Mouse (Mus musculus) kidney, postnatal 0 days (tissue): ENCODE results near the gene Tulp4. TPM values are rescaled to one million over a fixed set of nuclear protein-coding genes. Genes with fewer than 3 reads are reported as not detected.

Experiments
- ATAC-seq: fragments of 200-750 bp; cut with Nextera tagmentation; replicated peaks from 2 replicates; pipeline ENCODE4 v1.8.0; 2017; ENCODE audit warnings: low read depth, moderate number of reproducible peaks, moderate TSS enrichment, moderate library complexity; ENCODE audit not compliant: low FRiP score
- DNase-seq: peaks from one replicate; pipeline ENCODE4 v3.0.0-alpha.2; 2016; ENCODE audit warnings: low spot score
- H3K27ac ChIP-seq: fragments of 300-500 bp; sonication (generic); 2 replicates; pipeline ENCODE4 v1.5.1; 2014; ENCODE audit warnings: mild to moderate bottlenecking
- H3K27me3 ChIP-seq: fragments of 300-500 bp; sonication (generic); 2 replicates; pipeline ENCODE4 v1.6.1; 2014; ENCODE audit warnings: low read length, mixed read lengths; ENCODE audit not compliant: insufficient read depth
- H3K36me3 ChIP-seq: fragments of 300-500 bp; sonication (generic); 2 replicates; pipeline ENCODE4 v1.6.1; 2014; ENCODE audit warnings: low read length, mixed read lengths; ENCODE audit not compliant: insufficient read depth
- H3K4me1 ChIP-seq: fragments of 300-500 bp; sonication (generic); replicated peaks from 2 replicates; pipeline ENCODE4 v1.6.1; 2014; ENCODE audit warnings: antibody characterized with exemption, low read length, mixed read lengths; ENCODE audit not compliant: insufficient read depth
- H3K4me2 ChIP-seq: fragments of 300-500 bp; sonication (generic); 2 replicates; pipeline ENCODE4 v1.6.1; 2014; ENCODE audit warnings: mild to moderate bottlenecking, low read length, moderate library complexity, mixed read lengths
- H3K4me3 ChIP-seq: fragments of 300-500 bp; sonication (generic); replicated peaks from 2 replicates; pipeline ENCODE4 v1.5.1; 2014; ENCODE audit warnings: low read depth, low read length
- H3K9ac ChIP-seq: fragments of 300-500 bp; sonication (generic); 2 replicates; pipeline ENCODE4 v1.6.1; 2014; ENCODE audit warnings: low read depth, low read length
- H3K9me3 ChIP-seq: fragments of 300-500 bp; sonication (generic); replicated peaks from 2 replicates; pipeline ENCODE4 v1.6.1; 2016; ENCODE audit warnings: low read length, inconsistent platforms, mixed read lengths
- CTCF ChIP-seq: IDR thresholded peaks from 2 replicates; pipeline ENCODE4 v1.5.1; 2016; ENCODE audit warnings: antibody characterized with exemption, low read depth, mild to moderate bottlenecking, moderate library complexity
- WGBS: fragments of 180-500 bp; shearing (Covaris S2); extraction: QIAGEN DNeasy Blood & Tissue Kit; methylation state at CpG from one replicate; pipeline ENCODE4 v1.1.7; 2014; 5-methylcytosine and 5-hydroxymethylcytosine counted together
- polyA plus RNA-seq: library from polyadenylated mRNA; unstranded; fragments of >200 nt; fragmentation: Nextera tagmentation; extraction: Ambion mirVana; gene quantifications from 2 replicates; pipeline ENCODE4 v1.2.1, GENCODE M21; 2015

The Tulp4 gene
- polyA plus RNA-seq, 1 experiment from 2014 or later = 57.3 TPM

DNA sequence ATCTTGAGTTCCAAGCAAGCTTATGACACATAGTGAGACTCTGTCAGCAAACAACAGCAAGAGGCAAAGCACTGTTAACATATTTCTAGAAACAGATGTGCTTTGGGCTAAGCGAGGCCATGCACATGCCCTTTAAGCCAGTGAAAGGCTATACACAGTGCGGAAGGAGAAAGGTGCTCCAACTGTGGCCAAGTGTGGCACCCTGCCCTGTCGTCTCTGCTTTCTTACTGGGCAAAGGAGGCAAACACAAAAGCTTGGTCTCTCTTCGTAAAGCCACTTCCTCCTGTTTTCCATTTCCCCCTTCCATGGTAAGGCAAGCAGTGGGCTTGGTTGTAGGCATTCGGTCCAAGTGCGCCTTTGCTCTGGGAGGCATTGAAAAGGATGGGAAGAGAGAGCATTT lies 2.7 kb upstream of the Tulp4 start:
- no peak for TF ChIP-seq CTCF
- Histone ChIP-seq H3K4me2 (no peak overlapping the region), H3K9ac (no peak overlapping the region), H3K27me3 (no peaks in the 10 kb centered on the region), H3K9me3 (no peaks in the 10 kb centered on the region), H3K36me3 (no peaks in the 10 kb centered on the region), H3K4me3 (no peak overlapping the region), H3K4me1 (0 out of 2 replicates have a peak, but pooled peaks cover 4% of the 10 kb centered on the region), H3K27ac (no peak overlapping the region)
- DNase-seq (no peak), ATAC-seq (no peak)
- 86% methylated on average over 6 of the region's 6 CpGs for WGBS

DNA sequence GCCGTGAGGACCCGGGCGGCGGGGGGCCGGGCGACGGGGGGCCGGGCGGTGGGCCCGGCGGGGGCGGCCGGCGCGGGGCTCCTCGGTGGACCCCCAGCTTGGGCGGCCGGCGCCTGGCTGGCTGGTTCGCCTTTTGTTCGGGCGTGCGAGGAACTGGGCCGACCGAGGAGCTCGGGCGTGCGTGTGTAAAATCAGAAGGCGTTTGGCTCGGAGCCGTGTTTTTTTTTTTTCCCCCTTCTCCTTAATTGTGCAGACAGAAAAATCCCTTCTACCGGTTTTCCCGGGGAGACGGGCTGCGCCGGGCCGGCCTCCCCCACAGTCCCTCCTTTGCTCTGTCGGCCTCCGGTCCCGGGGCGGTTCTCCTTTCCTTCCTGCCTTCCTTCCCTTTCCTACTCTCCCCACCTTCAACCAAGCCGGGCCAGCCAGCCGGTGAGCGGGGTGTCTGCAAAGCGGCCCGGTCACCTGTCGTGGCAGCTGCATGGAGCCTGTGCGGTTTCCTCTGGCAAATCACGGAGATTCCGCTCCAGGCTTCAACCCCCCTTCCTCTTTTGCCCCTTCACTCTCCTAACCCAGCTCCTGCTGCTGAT lies 871 bp downstream of the Tulp4 start:
- H3K4me2 ChIP-seq = peak overlapping the region; percentile 87
- ATAC-seq = peak; percentile 18; the same call in 1 of the 2 replicates
- H3K27me3 ChIP-seq = no peaks in the 10 kb centered on the region
- DNase-seq = peak; percentile 61
- no peak for TF ChIP-seq CTCF
- no peaks in the 10 kb centered on the region for H3K9me3 ChIP-seq
- H3K27ac ChIP-seq = peak overlapping the region; percentile 86
- H3K9ac ChIP-seq = peak overlapping the region; percentile 88
- peak overlapping the region; percentile 62 for H3K4me3 ChIP-seq
- WGBS = 1% methylated on average over 37 of the region's 50 CpGs
- H3K4me1 ChIP-seq = 0 out of 2 replicates have a peak, but pooled peaks cover 7% of the 10 kb centered on the region
- H3K36me3 ChIP-seq = no peaks in the 10 kb centered on the region

DNA sequence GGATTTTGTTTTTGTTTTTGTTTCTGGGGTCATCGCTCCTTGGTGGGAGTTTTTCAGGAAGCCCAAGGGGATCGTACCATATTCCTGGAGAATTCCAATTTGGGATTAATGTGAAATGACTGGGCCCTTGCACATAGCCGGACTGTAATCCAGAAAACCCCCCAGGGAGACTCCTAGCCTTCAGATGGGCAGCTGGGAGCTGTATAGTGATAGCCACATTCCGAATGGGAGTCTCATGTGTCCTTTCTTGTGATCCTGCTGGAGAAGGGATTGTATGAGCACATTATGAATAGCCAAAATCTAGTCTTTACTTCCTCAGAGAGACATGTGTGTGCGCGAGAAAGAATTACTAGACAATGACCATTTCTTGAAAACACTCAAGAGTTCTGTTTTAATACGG lies 1.9 kb downstream of the Tulp4 start:
- H3K9me3 ChIP-seq = no peaks in the 10 kb centered on the region
- H3K9ac ChIP-seq = 0 out of 2 replicates have a peak overlapping the region, but pooled peaks have one; percentile 4
- WGBS = 35% methylated on average over 7 of the region's 7 CpGs
- ATAC-seq (no peak), DNase-seq (peak; percentile 17)
- H3K27me3 ChIP-seq = no peaks in the 10 kb centered on the region
- H3K27ac ChIP-seq = no peak overlapping the region
- H3K4me1 ChIP-seq = 0 out of 2 replicates have a peak, but pooled peaks cover 7% of the 10 kb centered on the region
- peak overlapping the region; percentile 87 for H3K4me2 ChIP-seq
- TF ChIP-seq CTCF = no peak
- no peaks in the 10 kb centered on the region for H3K36me3 ChIP-seq
- H3K4me3 ChIP-seq = peak overlapping the region; percentile 62

DNA sequence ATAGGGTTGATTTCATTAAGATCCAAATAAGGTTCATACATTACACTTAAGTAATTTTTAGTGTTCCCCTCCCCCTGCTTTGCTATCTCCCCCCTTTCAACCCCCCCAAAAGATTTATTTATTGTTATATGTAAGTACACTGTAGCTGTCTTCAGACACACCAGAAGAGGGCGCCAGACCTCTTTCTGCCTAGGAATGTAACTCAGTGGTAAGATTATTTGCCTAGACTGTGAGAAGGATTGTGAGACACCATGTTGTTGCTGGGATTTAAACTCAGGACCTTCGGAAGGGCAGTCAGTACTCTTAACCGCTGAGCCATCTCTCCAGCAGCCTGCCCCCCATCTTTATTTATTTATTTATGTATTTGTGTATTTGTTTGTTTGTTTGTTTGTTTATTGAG lies 4.7 kb downstream of the Tulp4 start:
- WGBS = 78% methylated on average over 3 of the region's 3 CpGs
- H3K4me1 ChIP-seq = 0 out of 2 replicates have a peak, but pooled peaks cover 7% of the 10 kb centered on the region
- ATAC-seq (no peak), DNase-seq (no peak)
- H3K36me3 ChIP-seq = no peaks in the 10 kb centered on the region
- no peak overlapping the region for H3K4me2 ChIP-seq
- H3K27me3 ChIP-seq = no peaks in the 10 kb centered on the region
- H3K4me3 ChIP-seq = no peak overlapping the region
- TF ChIP-seq CTCF = peak; percentile 49; the same call in 1 of the 2 replicates
- H3K9ac ChIP-seq = no peak overlapping the region
- no peaks in the 10 kb centered on the region for H3K9me3 ChIP-seq
- H3K27ac ChIP-seq = no peak overlapping the region

DNA sequence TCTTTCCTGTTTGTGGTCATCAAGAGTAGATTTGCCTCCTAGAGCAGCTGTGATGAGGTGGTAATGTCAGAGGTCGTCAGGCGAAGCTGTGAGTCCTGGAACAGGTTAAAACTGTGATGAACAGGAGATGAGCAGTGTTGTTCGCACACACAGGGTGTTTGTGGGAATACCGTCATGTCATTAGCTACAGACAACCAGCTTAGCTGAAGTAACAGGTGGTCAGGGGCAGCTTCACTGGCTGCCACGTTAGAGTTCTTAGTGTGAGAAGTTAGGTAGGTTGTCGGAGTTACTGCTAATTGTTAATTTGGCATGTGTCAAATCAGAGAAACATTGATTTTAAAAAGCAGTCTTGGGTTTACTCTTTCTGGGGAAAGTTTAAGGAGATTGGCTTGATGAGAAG lies 7.4 kb downstream of the Tulp4 start:
- no peaks in the 10 kb centered on the region for H3K36me3 ChIP-seq
- no peak overlapping the region for H3K4me2 ChIP-seq
- TF ChIP-seq CTCF = no peak
- no peaks in the 10 kb centered on the region for H3K9me3 ChIP-seq
- 84% methylated on average over 6 of the region's 6 CpGs for WGBS
- no peaks in the 10 kb centered on the region for H3K27me3 ChIP-seq
- DNase-seq = no peak
- no peak for ATAC-seq
- no peak overlapping the region for H3K4me3 ChIP-seq
- no peak overlapping the region for H3K27ac ChIP-seq
- H3K9ac ChIP-seq = no peak overlapping the region
- H3K4me1 ChIP-seq = 0 out of 2 replicates have a peak, but pooled peaks cover 3% of the 10 kb centered on the region

DNA sequence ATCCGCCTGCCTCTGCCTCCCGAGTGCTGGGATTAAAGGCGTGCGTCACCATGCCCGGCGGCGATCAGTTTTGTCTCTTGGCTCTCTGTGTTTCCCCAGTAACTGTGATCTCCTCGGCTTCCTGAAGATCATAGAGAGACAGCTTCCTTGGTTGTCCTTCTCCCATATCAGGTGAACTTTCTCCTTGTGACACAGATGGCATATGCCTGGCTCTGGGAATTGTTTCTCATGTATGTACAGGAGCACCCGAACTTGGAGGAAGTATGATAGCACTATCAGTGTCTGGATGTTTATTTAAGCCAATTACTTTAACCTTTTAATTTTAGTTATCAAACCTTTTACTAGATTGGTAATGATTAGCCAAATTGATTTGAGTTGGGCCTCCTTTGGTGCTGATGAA lies 8.8 kb downstream of the Tulp4 start:
- H3K9ac ChIP-seq = no peak overlapping the region
- no peak for TF ChIP-seq CTCF
- no peak overlapping the region for H3K4me3 ChIP-seq
- H3K27ac ChIP-seq = no peak overlapping the region
- H3K4me2 ChIP-seq = no peak overlapping the region
- DNase-seq (no peak), ATAC-seq (no peak)
- 89% methylated on average over 9 of the region's 9 CpGs for WGBS
- H3K4me1 ChIP-seq = 0 out of 2 replicates have a peak, but pooled peaks cover 2% of the 10 kb centered on the region
- no peaks in the 10 kb centered on the region for H3K36me3 ChIP-seq
- no peaks in the 10 kb centered on the region for H3K9me3 ChIP-seq
- H3K27me3 ChIP-seq = no peaks in the 10 kb centered on the region
